Mouse (Mus musculus): Measurements from ENCODE around the gene Eps8.
"Not testable (repeated sequence)": the region's sequence is repeated elsewhere in the genome, so short reads cannot be mapped to it uniquely, and the experiment has no call there.

The Eps8 gene

GRCm38 (mm10) chr6:137473433-137473832 is 181.2 kb downstream of the Eps8 start:
- no peak for DNase-seq (ENCODE audit: low read depth, low spot score)

GRCm38 (mm10) chr6:137472129-137472528 is 182.5 kb downstream of the Eps8 start:
- DNase-seq (ENCODE audit: low read depth, low spot score), result no peak

GRCm38 (mm10) chr6:137470901-137471598 is 183.6 kb downstream of the Eps8 start:
- no peak for DNase-seq (ENCODE audit: low read depth, low spot score)

- DNase-seq (ENCODE audit: low read depth, low spot score), result no peak
Measured at GRCm38 (mm10) chr6:137469541-137469940, 185.1 kb downstream of the Eps8 start.

GRCm38 (mm10) chr6:137467696-137468095 is 187.0 kb downstream of the Eps8 start:
- peak; percentile 40 for DNase-seq (ENCODE audit: low read depth, low spot score)

GRCm38 (mm10) chr6:137466256-137466655 is 188.4 kb downstream of the Eps8 start:
- no peak for DNase-seq (ENCODE audit: low read depth, low spot score)

GRCm38 (mm10) chr6:137465253-137465652 is 189.4 kb downstream of the Eps8 start:
- no peak for DNase-seq (ENCODE audit: low read depth, low spot score)

GRCm38 (mm10) chr6:137463771-137464170 is 190.9 kb downstream of the Eps8 start:
- DNase-seq (ENCODE audit: low read depth, low spot score), result no peak

GRCm38 (mm10) chr6:137458136-137458535 is 196.5 kb downstream of the Eps8 start:
- no peak for DNase-seq (ENCODE audit: low read depth, low spot score)

- DNase-seq (ENCODE audit: low read depth, low spot score), result no peak
Measured at GRCm38 (mm10) chr6:137457210-137457609, 197.5 kb downstream of the Eps8 start.

GRCm38 (mm10) chr6:137456064-137456463 is 198.6 kb downstream of the Eps8 start:
- DNase-seq (ENCODE audit: low read depth, low spot score), result no peak

GRCm38 (mm10) chr6:137455537-137456041 is 199.1 kb downstream of the Eps8 start:
- DNase-seq (ENCODE audit: low read depth, low spot score), result peak; percentile 52

GRCm38 (mm10) chr6:137446116-137446515 is 208.6 kb downstream of the Eps8 start:
- not testable (repeated sequence) for DNase-seq (ENCODE audit: low read depth, low spot score)

GRCm38 (mm10) chr6:137443089-137443488 is 211.6 kb downstream of the Eps8 start:
- no peak for DNase-seq (ENCODE audit: low read depth, low spot score)

- DNase-seq (ENCODE audit: low read depth, low spot score), result no peak
Measured at GRCm38 (mm10) chr6:137440559-137441486, 213.9 kb downstream of the Eps8 start.

GRCm38 (mm10) chr6:137437902-137438580 is 216.6 kb downstream of the Eps8 start:
- no peak for DNase-seq (ENCODE audit: low read depth, low spot score)

GRCm38 (mm10) chr6:137437486-137437885 is 217.2 kb downstream of the Eps8 start:
- DNase-seq (ENCODE audit: low read depth, low spot score), result no peak

GRCm38 (mm10) chr6:137433521-137434137 is 221.0 kb downstream of the Eps8 start:
- no peak for DNase-seq (ENCODE audit: low read depth, low spot score)

Measured in WW6 (cell line).